Mouse (Mus musculus): ENCODE results near the gene Galr3. TPM values are rescaled to one million over a fixed set of nuclear protein-coding genes. Genes with fewer than 3 reads are reported as not detected.

The Galr3 gene
- polyA plus RNA-seq, 1 experiment: 10.8 TPM

DNA sequence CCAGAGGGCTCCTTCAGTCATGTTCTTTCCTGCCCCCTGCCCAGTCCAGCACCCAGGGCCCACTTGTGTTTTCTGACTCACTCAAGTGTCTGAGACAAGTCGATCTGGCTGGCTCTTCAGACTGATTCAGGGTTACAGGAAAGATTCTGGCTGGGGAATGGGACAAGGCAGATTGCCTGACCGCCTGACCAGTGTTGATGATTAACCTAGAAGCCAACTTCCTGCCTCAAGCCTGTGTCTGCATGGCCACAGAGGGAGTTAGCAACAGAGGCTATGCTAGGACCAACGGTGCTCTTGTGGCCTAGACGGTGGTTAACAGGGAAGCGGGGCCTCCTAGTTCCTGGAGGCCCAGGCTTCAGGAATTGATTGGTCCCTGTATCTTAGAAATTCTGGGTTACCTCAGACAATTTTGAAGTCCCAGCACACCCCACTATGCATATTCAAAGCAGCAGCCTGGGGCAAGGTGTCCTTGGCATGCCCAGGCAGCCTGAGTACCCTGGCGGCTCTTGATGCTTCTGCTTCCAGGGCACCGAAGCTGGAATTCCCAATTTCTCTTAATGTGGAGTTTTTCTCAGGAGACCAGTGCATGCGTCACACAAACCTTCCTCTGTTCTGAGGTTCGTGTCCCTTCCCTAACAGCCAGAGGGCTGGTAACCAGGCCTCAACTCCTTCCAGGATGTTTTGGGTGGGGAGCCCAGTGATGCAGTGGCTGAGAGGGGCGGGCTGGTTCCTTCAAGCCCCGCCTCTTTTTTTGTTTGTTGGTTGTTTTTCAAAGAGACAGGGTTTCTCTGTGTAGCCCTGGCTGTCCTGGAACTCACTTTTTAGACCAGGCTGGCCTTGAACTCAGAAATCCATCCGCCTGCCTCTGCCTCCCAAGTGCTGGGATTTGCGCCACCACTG, 10.0 kb downstream of the Galr3 start:
- Histone ChIP-seq H3K4me3 (replicated peaks) (peak overlapping the region; percentile 64), H3K9me3 (0 out of 2 replicates have a peak, but pooled peaks cover 5% of the 10 kb centered on the region), H3K36me3 (replicated peaks; ENCODE audit: low read length) (peaks cover 56% of the 10 kb centered on the region), H3K4me1 (peaks cover 61% of the 10 kb centered on the region), H3K27me3 (replicated peaks) (peaks cover 49% of the 10 kb centered on the region)
- TF ChIP-seq FLI1 (IDR thresholded peaks at IDR 0.05; ENCODE audit: low read length) (no peak), GATA1 (IDR thresholded peaks at IDR 0.05; ENCODE audit: borderline replicate concordance, low read length) (no peak)

GRCm38 (mm10) chr15:79052366-79052765, 10.7 kb downstream of the Galr3 start:
- TF ChIP-seq GATA1 (IDR thresholded peaks at IDR 0.05; ENCODE audit: borderline replicate concordance, low read length) (no peak), FLI1 (IDR thresholded peaks at IDR 0.05; ENCODE audit: low read length) (no peak)
- no peak overlapping the region for H3K4me3 ChIP-seq (replicated peaks)
- peaks cover 42% of the 10 kb centered on the region for H3K27me3 ChIP-seq (replicated peaks)
- H3K9me3 ChIP-seq: no peaks in the 10 kb centered on the region; the same call in 1 of the 2 replicates
- H3K4me1 ChIP-seq: peaks cover 59% of the 10 kb centered on the region
- H3K36me3 ChIP-seq (replicated peaks; ENCODE audit: low read length): peaks cover 62% of the 10 kb centered on the region

DNA sequence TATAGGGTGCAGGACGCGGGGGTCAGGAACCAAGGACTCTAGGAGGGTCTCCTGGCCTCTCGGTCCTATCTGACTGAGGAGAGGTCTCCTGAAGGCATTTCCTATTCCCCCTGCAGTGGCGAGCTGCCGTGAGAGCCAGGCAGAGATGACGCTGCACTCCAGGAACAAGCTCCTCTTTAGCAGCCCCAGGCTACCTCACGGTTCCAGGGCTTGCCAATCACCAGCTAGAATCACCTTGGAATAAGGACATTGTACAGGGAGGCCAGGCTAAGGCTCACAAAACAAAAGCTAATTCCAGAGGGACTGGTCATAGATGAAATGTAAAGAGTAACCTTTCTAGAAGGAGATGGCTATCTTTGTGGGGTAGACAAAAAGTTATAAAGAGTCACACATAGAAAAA, 14.9 kb downstream of the Galr3 start:
- Histone ChIP-seq H3K4me3 (replicated peaks) (no peak overlapping the region), H3K27me3 (replicated peaks) (peaks cover 10% of the 10 kb centered on the region), H3K9me3 (peaks cover 16% of the 10 kb centered on the region), H3K4me1 (peaks cover 52% of the 10 kb centered on the region), H3K36me3 (replicated peaks; ENCODE audit: low read length) (peaks cover 97% of the 10 kb centered on the region)
- TF ChIP-seq FLI1 (IDR thresholded peaks at IDR 0.05; ENCODE audit: low read length) (no peak), GATA1 (IDR thresholded peaks at IDR 0.05; ENCODE audit: borderline replicate concordance, low read length) (no peak)

- peaks cover 46% of the 10 kb centered on the region for H3K4me1 ChIP-seq
Measured at GRCm38 (mm10) chr15:79057850-79058249, 16.2 kb downstream of the Galr3 start.

DNA sequence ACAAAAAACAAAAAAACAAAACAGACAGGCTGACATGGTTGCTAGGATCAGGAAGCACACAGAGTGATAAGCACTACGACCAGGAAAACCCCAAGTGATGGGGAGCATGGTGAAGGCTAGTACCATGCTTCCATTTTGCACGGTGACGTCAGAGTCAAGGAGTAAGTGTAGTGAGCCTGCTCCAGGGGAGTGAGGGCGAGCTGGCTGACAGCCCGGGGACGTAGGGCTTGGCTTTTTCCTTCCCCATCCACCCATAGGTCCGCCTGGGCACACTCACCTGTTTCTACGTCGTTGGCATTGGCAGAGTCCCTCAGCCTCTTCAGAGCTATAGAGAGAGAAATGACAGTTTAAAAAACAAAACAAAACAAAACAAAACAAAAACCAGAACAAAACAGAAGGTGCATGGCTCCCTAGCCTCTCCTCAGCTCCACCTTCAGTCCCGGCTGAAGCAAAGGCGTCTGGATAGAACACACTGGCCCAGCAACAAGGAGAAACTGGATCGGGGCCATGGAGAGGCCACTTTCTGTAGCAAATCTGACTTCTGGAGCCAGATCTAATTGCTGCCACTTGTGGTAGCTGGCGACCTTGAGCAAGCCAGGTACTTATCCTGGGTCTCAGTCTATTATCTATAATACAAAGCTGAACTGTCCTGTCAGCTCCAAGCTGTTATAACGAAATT, 19.3 kb downstream of the Galr3 start:
- Histone ChIP-seq H3K4me3 (replicated peaks) (peak overlapping the region; percentile 96), H3K36me3 (replicated peaks; ENCODE audit: low read length) (peaks cover 53% of the 10 kb centered on the region), H3K4me1 (peaks cover 51% of the 10 kb centered on the region), H3K9me3 (peaks cover 16% of the 10 kb centered on the region), H3K27me3 (replicated peaks) (peaks cover 1% of the 10 kb centered on the region)
- TF ChIP-seq FLI1 (IDR thresholded peaks at IDR 0.05; ENCODE audit: low read length) (no peak), GATA1 (IDR thresholded peaks at IDR 0.05; ENCODE audit: borderline replicate concordance, low read length) (no peak)

More at GRCm38 (mm10) chr15:79057850-79058249, 16.2 kb downstream of the Galr3 start:
- Histone ChIP-seq H3K27me3 (replicated peaks) (peaks cover 10% of the 10 kb centered on the region), H3K4me3 (replicated peaks) (peak overlapping the region; percentile 70), H3K36me3 (replicated peaks; ENCODE audit: low read length) (peaks cover 85% of the 10 kb centered on the region), H3K9me3 (peaks cover 16% of the 10 kb centered on the region)
- no peak for TF ChIP-seq FLI1 (IDR thresholded peaks at IDR 0.05; ENCODE audit: low read length)
- no peak for TF ChIP-seq GATA1 (IDR thresholded peaks at IDR 0.05; ENCODE audit: borderline replicate concordance, low read length)

- peaks cover 21% of the 10 kb centered on the region for H3K9me3 ChIP-seq
- H3K27me3 ChIP-seq (replicated peaks): peaks cover 1% of the 10 kb centered on the region
- TF ChIP-seq FLI1 (IDR thresholded peaks at IDR 0.05; ENCODE audit: low read length): no peak
- TF ChIP-seq GATA1 (IDR thresholded peaks at IDR 0.05; ENCODE audit: borderline replicate concordance, low read length): no peak
- H3K4me1 ChIP-seq: peaks cover 66% of the 10 kb centered on the region
- H3K4me3 ChIP-seq (replicated peaks): peak within 1 kb of the TSS; percentile 96
- peaks cover 42% of the 10 kb centered on the region for H3K36me3 ChIP-seq (replicated peaks; ENCODE audit: low read length)
Measured at GRCm38 (mm10) chr15:79062376-79063159, 20.9 kb downstream of the Galr3 start, which contains the start of gene Ankrd54. TSS of gene Ankrd54 (minus strand) at chr15:79062893.

DNA sequence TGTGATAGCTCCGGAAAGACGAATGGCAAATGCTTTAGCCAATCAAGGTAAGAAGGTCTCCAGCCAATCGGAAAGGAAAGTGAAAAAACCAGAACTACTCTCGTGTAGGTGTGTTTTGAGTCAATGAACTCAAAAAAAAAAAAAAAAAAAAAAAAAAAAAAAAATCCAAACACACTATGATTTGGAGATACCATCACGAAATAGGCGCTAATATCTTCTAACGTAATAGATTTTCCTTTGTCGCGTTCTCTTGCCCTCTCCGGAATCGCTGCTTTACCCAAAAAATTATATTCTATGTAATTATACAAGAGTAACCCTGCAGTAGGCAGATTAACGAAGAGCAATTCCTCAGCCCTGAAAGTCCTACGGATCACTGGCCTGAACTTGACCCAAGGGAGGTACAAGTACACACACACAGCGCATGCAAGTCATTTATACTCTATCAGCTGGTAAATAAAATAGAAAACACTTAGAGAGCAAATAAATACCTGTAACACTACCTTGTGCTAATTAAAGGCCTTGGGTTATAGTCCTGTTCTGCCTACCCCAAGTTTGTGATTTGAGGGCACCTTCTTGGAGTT, 21.6 kb downstream of the Galr3 start:
- no peaks in the 10 kb centered on the region for H3K27me3 ChIP-seq (replicated peaks)
- peaks cover 14% of the 10 kb centered on the region for H3K9me3 ChIP-seq
- H3K4me3 ChIP-seq (replicated peaks): peak overlapping the region; percentile 96
- peaks cover 73% of the 10 kb centered on the region for H3K4me1 ChIP-seq
- peaks cover 35% of the 10 kb centered on the region for H3K36me3 ChIP-seq (replicated peaks; ENCODE audit: low read length)
- TF ChIP-seq GATA1 (IDR thresholded peaks at IDR 0.05; ENCODE audit: borderline replicate concordance, low read length): no peak
- no peak for TF ChIP-seq FLI1 (IDR thresholded peaks at IDR 0.05; ENCODE audit: low read length)

GRCm38 (mm10) chr15:79065086-79065770, 23.5 kb downstream of the Galr3 start:
- Histone ChIP-seq H3K4me1 (peaks cover 75% of the 10 kb centered on the region), H3K9me3 (peaks cover 7% of the 10 kb centered on the region; the same call in 1 of the 2 replicates), H3K27me3 (replicated peaks) (peaks cover 6% of the 10 kb centered on the region), H3K4me3 (replicated peaks) (no peak overlapping the region), H3K36me3 (replicated peaks; ENCODE audit: low read length) (peaks cover 15% of the 10 kb centered on the region)
- TF ChIP-seq FLI1 (IDR thresholded peaks at IDR 0.05; ENCODE audit: low read length) (no peak), GATA1 (IDR thresholded peaks at IDR 0.05; ENCODE audit: borderline replicate concordance, low read length) (no peak)

Measured in megakaryocyte, embryonic 14.5 days (primary cell).